Mouse (Mus musculus) MEL (cell line): ENCODE measurements around the gene Ccdc157. TPM values are rescaled to one million over a fixed set of nuclear protein-coding genes. Genes with fewer than 3 reads are reported as not detected.

Source experiments
- DNase-seq: peaks from one replicate; pipeline ENCODE4 v3.0.0; 2011; ENCODE audit warnings: low read depth, low spot score
- H3K27ac ChIP-seq: 2 replicates; pipeline ENCODE4 v1.5.1; 2012; ENCODE audit warnings: low read depth, mild to moderate bottlenecking, control low read depth, low read length, moderate library complexity; ENCODE audit not compliant: control insufficient read depth
- H3K27me3 ChIP-seq, 2 experiments: fragments of 150-350 bp in 1 of 2; sonication (generic) in 1 of 2; 2 replicates each; pipeline ENCODE4 v1.6.1; 2012; ENCODE audit warnings: low read length in 2 of 2, mild to moderate bottlenecking in 2 of 2, improper control_type of control experiment in 1 of 2, moderate library complexity in 1 of 2; ENCODE audit not compliant: insufficient read depth in 2 of 2, control insufficient read depth in 1 of 2
- H3K36me3 ChIP-seq, 2 experiments: 2 replicates each; pipeline ENCODE4 v1.6.1; 2012 to 2014; ENCODE audit warnings: low read length in 2 of 2, improper control_type of control experiment in 1 of 2, inconsistent platforms in 1 of 2, mild to moderate bottlenecking in 1 of 2; ENCODE audit not compliant: insufficient read depth in 2 of 2, control insufficient read depth in 1 of 2
- H3K4me1 ChIP-seq, 2 experiments: fragments of 150-350 bp in 1 of 2; sonication (generic) in 1 of 2; 2 replicates each; pipeline ENCODE4 v1.6.1; 2012; ENCODE audit warnings: low read length in 2 of 2, improper control_type of control experiment in 1 of 2, mild to moderate bottlenecking in 1 of 2; ENCODE audit not compliant: insufficient read depth in 2 of 2, control insufficient read depth in 1 of 2
- H3K4me3 ChIP-seq, 2 experiments: fragments of 150-350 bp in 1 of 2; sonication (generic) in 1 of 2; 2 replicates each; pipeline ENCODE4 v1.5.1; 2012; ENCODE audit warnings: low read depth in 2 of 2, low read length in 2 of 2, mild to moderate bottlenecking in 2 of 2, moderate library complexity in 2 of 2, control low read depth in 1 of 2, improper control_type of control experiment in 1 of 2; ENCODE audit not compliant: control insufficient read depth in 1 of 2, insufficient read depth in 1 of 2
- H3K79me2 ChIP-seq: 2 replicates; pipeline ENCODE4 v1.6.1; 2012; ENCODE audit warnings: mild to moderate bottlenecking, low read length, moderate library complexity; ENCODE audit not compliant: control insufficient read depth, poor library complexity, insufficient read depth
- H3K9ac ChIP-seq: 2 replicates; pipeline ENCODE4 v1.6.1; 2012; ENCODE audit warnings: low read depth, mild to moderate bottlenecking, control low read depth, low read length, moderate library complexity; ENCODE audit not compliant: control insufficient read depth, poor library complexity, severe bottlenecking
- H3K9me3 ChIP-seq: fragments of 150-350 bp; sonication (generic); replicated peaks from 2 replicates; pipeline ENCODE4 v1.6.1; 2012; ENCODE audit warnings: mild to moderate bottlenecking, low read length, improper control_type of control experiment, moderate library complexity; ENCODE audit not compliant: insufficient read depth
- CHD1 ChIP-seq: IDR thresholded peaks from 2 replicates; pipeline ENCODE4 v1.6.1; 2012; ENCODE audit warnings: low read depth, mild to moderate bottlenecking, inconsistent platforms, low read length, improper control_type of control experiment
- CHD2 ChIP-seq: IDR thresholded peaks from 2 replicates; pipeline ENCODE4 v1.6.1; 2011; ENCODE audit warnings: low read length, improper control_type of control experiment
- CTCF ChIP-seq, 3 experiments: IDR thresholded peaks in 2 of 3; conservative IDR thresholded peaks in 1 of 3; 2 replicates each; pipeline ENCODE4 v1.5.1; 2011 to 2012; ENCODE audit warnings: low read length in 3 of 3, low read depth in 2 of 3, mild to moderate bottlenecking in 2 of 3, improper control_type of control experiment in 1 of 3, inconsistent platforms in 1 of 3, mixed read lengths in 1 of 3, moderate library complexity in 1 of 3; ENCODE audit not compliant: control insufficient read depth in 1 of 3, insufficient read depth in 1 of 3, poor library complexity in 1 of 3, severe bottlenecking in 1 of 3
- E2F4 ChIP-seq: IDR thresholded peaks from 2 replicates; pipeline ENCODE4 v1.6.1; 2011; ENCODE audit warnings: low read depth, low read length, improper control_type of control experiment, borderline replicate concordance
- ELF1 ChIP-seq: IDR thresholded peaks from 2 replicates; pipeline ENCODE4 v1.6.1; 2014; ENCODE audit warnings: low read depth, mild to moderate bottlenecking, inconsistent platforms, low read length, improper control_type of control experiment, moderate library complexity
- EP300 ChIP-seq, 2 experiments: IDR thresholded peaks; 2 replicates each; pipeline ENCODE4 v1.6.1; 2011; ENCODE audit warnings: improper control_type of control experiment in 2 of 2, low read length in 2 of 2, low read depth in 1 of 2, mild to moderate bottlenecking in 1 of 2
- GATA1 ChIP-seq: IDR thresholded peaks from 2 replicates; pipeline ENCODE4 v1.6.1; 2011; ENCODE audit warnings: low read depth, low read length, improper control_type of control experiment
- MAZ ChIP-seq: IDR thresholded peaks from 2 replicates; pipeline ENCODE4 v1.6.1; 2012; ENCODE audit warnings: low read depth, mild to moderate bottlenecking, inconsistent platforms, low read length, improper control_type of control experiment
- MEF2A ChIP-seq: IDR thresholded peaks from 2 replicates; pipeline ENCODE4 v1.6.1; 2014; ENCODE audit warnings: low read depth, mild to moderate bottlenecking, inconsistent platforms, low read length, improper control_type of control experiment; ENCODE audit not compliant: poor library complexity, insufficient replicate concordance, severe bottlenecking; ENCODE audit errors: extremely low read depth
- NELFE ChIP-seq: IDR thresholded peaks from 2 replicates; pipeline ENCODE4 v1.6.1; 2011; ENCODE audit warnings: low read depth, low read length, improper control_type of control experiment
- POLR2A ChIP-seq, 2 experiments: IDR thresholded peaks; 2 replicates each; pipeline ENCODE4 v1.6.1; 2011 to 2012; ENCODE audit warnings: low read length in 2 of 2, mild to moderate bottlenecking in 2 of 2, control low read depth in 1 of 2, improper control_type of control experiment in 1 of 2, low read depth in 1 of 2, moderate library complexity in 1 of 2; ENCODE audit not compliant: control insufficient read depth in 1 of 2, insufficient read depth in 1 of 2, poor library complexity in 1 of 2
- POLR2AphosphoS5 ChIP-seq: IDR thresholded peaks from 2 replicates; pipeline ENCODE4 v1.6.1; 2012; ENCODE audit warnings: low read depth, borderline replicate concordance, mild to moderate bottlenecking, inconsistent platforms, low read length, moderate library complexity, mixed read lengths
- RAD21 ChIP-seq: IDR thresholded peaks from 2 replicates; pipeline ENCODE4 v1.6.1; 2011; ENCODE audit warnings: mild to moderate bottlenecking, low read depth, low read length, improper control_type of control experiment
- SMC3 ChIP-seq: IDR thresholded peaks from 2 replicates; pipeline ENCODE4 v1.6.1; 2011; ENCODE audit warnings: low read depth, low read length, improper control_type of control experiment
- TAL1 ChIP-seq: IDR thresholded peaks from 2 replicates; pipeline ENCODE4 v1.6.1; 2012; ENCODE audit warnings: mild to moderate bottlenecking, inconsistent platforms, low read length, moderate library complexity, mixed read lengths
- TBP ChIP-seq: IDR thresholded peaks from 2 replicates; pipeline ENCODE4 v1.8.0; 2011; ENCODE audit warnings: low read depth, low read length, improper control_type of control experiment
- UBTF ChIP-seq: IDR thresholded peaks from 2 replicates; pipeline ENCODE4 v1.6.1; 2012; ENCODE audit warnings: low read depth, mild to moderate bottlenecking, inconsistent platforms, low read length, improper control_type of control experiment, moderate library complexity, borderline replicate concordance; ENCODE audit not compliant: insufficient read depth
- ZNF384 ChIP-seq: IDR thresholded peaks from 2 replicates; pipeline ENCODE4 v1.6.1; 2012; ENCODE audit warnings: low read depth, mild to moderate bottlenecking, inconsistent platforms, low read length, improper control_type of control experiment
- polyA plus RNA-seq, 2 experiments: library from polyadenylated mRNA; stranded (reverse) in 1 of 2; unstranded in 1 of 2; fragments of >175 nt in 1 of 2; fragments of >200 nt in 1 of 2; gene quantifications; 2 replicates each; pipeline versions ENCODE4 v1.2.1 to v1.2.4; 2012; ENCODE audit warnings: low replicate concordance in 2 of 2, low read depth in 1 of 2; ENCODE audit not compliant: insufficient read length in 2 of 2, insufficient read depth in 1 of 2, missing spikeins in 1 of 2
- total RNA-seq: library from RNA; depleted of rRNA; stranded (reverse); fragments of 300-350 nt; gene quantifications from 2 replicates; pipeline ENCODE4 v1.2.3, GENCODE M21; 2012

Ccdc157 gene
- total and polyA plus RNA-seq, 3 experiments = 2.0 to 2.9 TPM; not detected in 1

- peak; percentile 59 for DNase-seq
Measured at GRCm38 (mm10) chr11:4195597-4196031, 35.5 kb upstream of the Ccdc157 start.

GRCm38 (mm10) chr11:4193420-4193819 lies 33.3 kb upstream of the Ccdc157 start:
- Histone ChIP-seq H3K79me2 (no peaks in the 10 kb centered on the region), H3K4me3 (no peak overlapping the region), H3K36me3 (no peaks in the 10 kb centered on the region; a peak in 1 of 4 replicates), H3K4me1 (no peaks in the 10 kb centered on the region), H3K9ac (no peak overlapping the region)
- TF ChIP-seq MEF2A (no peak), RAD21 (no peak), SMC3 (no peak), MAZ (no peak), EP300 (IDR thresholded peaks at IDR 0.05; ENCODE audit: low read depth in 1 of 2, low read length in 2 of 2) (no peak), GATA1 (no peak)
- TF ChIP-seq, all 39 proteins: peak for 0
- no peak for DNase-seq
- Histone ChIP-seq H3K9me3 (no peaks in the 10 kb centered on the region), H3K27ac (no peak overlapping the region), H3K27me3 (no peaks in the 10 kb centered on the region)

More at GRCm38 (mm10) chr11:4195597-4196031, 35.5 kb upstream of the Ccdc157 start:
- Histone ChIP-seq H3K9ac (no peak overlapping the region), H3K79me2 (no peaks in the 10 kb centered on the region), H3K27me3 (no peaks in the 10 kb centered on the region), H3K36me3 (no peaks in the 10 kb centered on the region; a peak in 1 of 4 replicates), H3K9me3 (no peaks in the 10 kb centered on the region), H3K4me1 (no peaks in the 10 kb centered on the region), H3K27ac (no peak overlapping the region), H3K4me3 (no peak overlapping the region)
- no peak for TF ChIP-seq CHD1
- no peak for TF ChIP-seq TBP
- no peak for TF ChIP-seq UBTF
- no peak for TF ChIP-seq CHD2

- Histone ChIP-seq H3K27me3 (no peaks in the 10 kb centered on the region), H3K9me3 (no peaks in the 10 kb centered on the region), H3K79me2 (no peaks in the 10 kb centered on the region), H3K9ac (no peak overlapping the region), H3K4me3 (no peak overlapping the region), H3K36me3 (no peaks in the 10 kb centered on the region; a peak in 1 of 4 replicates), H3K4me1 (peaks cover 0 to 2% of the 10 kb centered on the region in 2 experiments; a peak in 2 of 4 replicates), H3K27ac (no peak overlapping the region)
- DNase-seq = no peak
- no peak for TF ChIP-seq TAL1
- TF ChIP-seq ZNF384 = no peak
- no peak for TF ChIP-seq POLR2A (IDR thresholded peaks at IDR 0.05; ENCODE audit: control insufficient read depth in 1 of 2, insufficient read depth in 1 of 2, low read depth in 1 of 2, low read length in 2 of 2, poor library complexity in 1 of 2)
- no peak for TF ChIP-seq CTCF (IDR thresholded peaks at IDR 0.05 in 2 of 3, conservative IDR thresholded peaks at IDR 0.05 in 1 of 3; ENCODE audit: control insufficient read depth in 1 of 3, insufficient read depth in 1 of 3, low read depth in 2 of 3, low read length in 3 of 3, poor library complexity in 1 of 3, severe bottlenecking in 1 of 3)
- TF ChIP-seq POLR2AphosphoS5 = no peak
- TF ChIP-seq NELFE = no peak
- no peak for TF ChIP-seq ELF1
- no peak for TF ChIP-seq E2F4
Measured at GRCm38 (mm10) chr11:4192757-4193156, 32.7 kb upstream of the Ccdc157 start.
